Mouse (Mus musculus) forebrain, embryonic 12.5 days (tissue): ENCODE data around the gene Ptbp3. TPM values are rescaled to one million over a fixed set of nuclear protein-coding genes. Genes with fewer than 3 reads are reported as not detected.

Experiments
- ATAC-seq: fragments of 200-750 bp; cut with Nextera tagmentation; 2 replicates; pipeline ENCODE4 v1.8.0; 2017; ENCODE audit warnings: moderate TSS enrichment; ENCODE audit not compliant: low FRiP score
- H3K27ac ChIP-seq: fragments of 300-500 bp; sonication (generic); 2 replicates; pipeline ENCODE4 v1.5.1; 2016; ENCODE audit warnings: mild to moderate bottlenecking
- H3K27me3 ChIP-seq: fragments of 300-500 bp; sonication (generic); 2 replicates; pipeline ENCODE4 v1.6.1; 2016; ENCODE audit warnings: mild to moderate bottlenecking
- H3K36me3 ChIP-seq: fragments of 300-500 bp; sonication (generic); replicated peaks from 2 replicates; pipeline ENCODE4 v1.6.1; 2016; ENCODE audit warnings: mild to moderate bottlenecking
- H3K4me1 ChIP-seq: fragments of 300-500 bp; sonication (generic); 2 replicates; pipeline ENCODE4 v1.6.1; 2016
- H3K4me2 ChIP-seq: fragments of 300-500 bp; sonication (generic); 2 replicates; pipeline ENCODE4 v1.6.1; 2016; ENCODE audit warnings: mild to moderate bottlenecking, moderate library complexity
- H3K4me3 ChIP-seq: fragments of 300-500 bp; sonication (generic); replicated peaks from 2 replicates; pipeline ENCODE4 v1.5.1; 2016; ENCODE audit warnings: mild to moderate bottlenecking
- H3K9ac ChIP-seq: fragments of 300-500 bp; sonication (generic); 2 replicates; pipeline ENCODE4 v1.6.1; 2016; ENCODE audit warnings: mild to moderate bottlenecking
- H3K9me3 ChIP-seq: fragments of 300-500 bp; sonication (generic); 2 replicates; pipeline ENCODE4 v1.6.1; 2016
- WGBS: fragments of 180-500 bp; shearing (Covaris S2); methylation state at CpG from one replicate; pipeline ENCODE4 v1.1.7; 2016; 5-methylcytosine and 5-hydroxymethylcytosine counted together
- polyA plus RNA-seq: library from polyadenylated mRNA; unstranded; fragments of >200 nt; fragmentation: Nextera tagmentation; extraction: Ambion mirVana; gene quantifications from 2 replicates; pipeline ENCODE4 v1.2.1, GENCODE M21; 2016

Ptbp3 gene
- polyA plus RNA-seq: 25.2 and 29.1 TPM in 2 replicates

- peak within 1 kb of the TSS; percentile 83 for H3K9ac ChIP-seq
- ATAC-seq: peak; percentile 91
- H3K36me3 ChIP-seq: no peaks in the 10 kb centered on the region
- peak within 1 kb of the TSS; percentile 82 for H3K4me3 ChIP-seq
- H3K9me3 ChIP-seq: no peaks in the 10 kb centered on the region
- H3K27ac ChIP-seq: peak within 1 kb of the TSS; percentile 88
- H3K27me3 ChIP-seq: 0 out of 2 replicates have a peak, but pooled peaks cover 3% of the 10 kb centered on the region
- WGBS: under 1% methylated on average over 48 of the region's 83 CpGs
- H3K4me1 ChIP-seq: peaks cover 7% of the 10 kb centered on the region; the same call in 1 of the 2 replicates
- peak within 1 kb of the TSS; percentile 71 for H3K4me2 ChIP-seq
These were observed at the start of gene Ptbp3 for GRCm38 (mm10) chr4:59549175-59549976. Ptbp3 (minus strand) TSS chr4:59549364.

- ATAC-seq: no peak
- Histone ChIP-seq H3K27ac (no peak overlapping the region), H3K4me3 (no peak overlapping the region), H3K4me2 (no peak overlapping the region), H3K9me3 (no peaks in the 10 kb centered on the region), H3K4me1 (no peaks in the 10 kb centered on the region), H3K36me3 (no peaks in the 10 kb centered on the region), H3K9ac (no peak overlapping the region), H3K27me3 (no peaks in the 10 kb centered on the region)
- 90% methylated on average over 2 of the region's 2 CpGs for WGBS
These were observed 47.4 kb upstream of the Ptbp3 start for GRCm38 (mm10) chr4:59596556-59596955.

- Histone ChIP-seq H3K27me3 (no peaks in the 10 kb centered on the region), H3K27ac (no peak overlapping the region), H3K4me3 (no peak overlapping the region), H3K4me2 (no peak overlapping the region), H3K9ac (no peak overlapping the region), H3K36me3 (no peaks in the 10 kb centered on the region), H3K4me1 (no peaks in the 10 kb centered on the region), H3K9me3 (no peaks in the 10 kb centered on the region)
- no peak for ATAC-seq
- 68% methylated on average over 2 of the region's 2 CpGs for WGBS
These were observed 45.5 kb upstream of the Ptbp3 start for GRCm38 (mm10) chr4:59594614-59595013.

- no peaks in the 10 kb centered on the region for H3K4me1 ChIP-seq
- H3K4me3 ChIP-seq: no peak overlapping the region
- H3K27ac ChIP-seq: no peak overlapping the region
- ATAC-seq: no peak
- H3K4me2 ChIP-seq: no peak overlapping the region
- H3K9me3 ChIP-seq: no peaks in the 10 kb centered on the region
- H3K27me3 ChIP-seq: no peaks in the 10 kb centered on the region
- H3K9ac ChIP-seq: no peak overlapping the region
- 80% methylated on average over 1 of the region's 1 CpGs for WGBS
- H3K36me3 ChIP-seq: no peaks in the 10 kb centered on the region
These were observed 38.7 kb upstream of the Ptbp3 start for GRCm38 (mm10) chr4:59587872-59588226.

- H3K4me3 ChIP-seq: no peak overlapping the region
- H3K36me3 ChIP-seq: no peaks in the 10 kb centered on the region
- H3K9ac ChIP-seq: no peak overlapping the region
- H3K27me3 ChIP-seq: no peaks in the 10 kb centered on the region
- H3K27ac ChIP-seq: no peak overlapping the region
- WGBS: 79% methylated on average over 2 of the region's 2 CpGs
- peaks cover under 1% of the 10 kb centered on the region; the same call in 1 of the 2 replicates for H3K4me1 ChIP-seq
- no peak for ATAC-seq
- no peaks in the 10 kb centered on the region for H3K9me3 ChIP-seq
- H3K4me2 ChIP-seq: no peak overlapping the region
These were observed 38.2 kb upstream of the Ptbp3 start for GRCm38 (mm10) chr4:59587215-59587871.

GRCm38 (mm10) chr4:59585097-59585496 lies 35.9 kb upstream of the Ptbp3 start:
- ATAC-seq: no peak
- WGBS: 82% methylated on average over 5 of the region's 5 CpGs
- H3K9me3 ChIP-seq: no peaks in the 10 kb centered on the region
- H3K27me3 ChIP-seq: no peaks in the 10 kb centered on the region
- H3K27ac ChIP-seq: no peak overlapping the region
- no peak overlapping the region for H3K4me3 ChIP-seq
- no peaks in the 10 kb centered on the region for H3K36me3 ChIP-seq
- H3K4me1 ChIP-seq: peaks cover 11% of the 10 kb centered on the region
- no peak overlapping the region for H3K4me2 ChIP-seq
- H3K9ac ChIP-seq: no peak overlapping the region

- 16% methylated on average over 6 of the region's 6 CpGs for WGBS
These were observed 33.0 kb upstream of the Ptbp3 start for GRCm38 (mm10) chr4:59582186-59582585.

GRCm38 (mm10) chr4:59581314-59582185 lies 32.4 kb upstream of the Ptbp3 start, which contains the start of gene Hsdl2:
Hsdl2 (plus strand) TSS chr4:59581563.
- Histone ChIP-seq H3K4me3 (peak within 1 kb of the TSS; percentile 66), H3K9me3 (no peaks in the 10 kb centered on the region), H3K27ac (peak within 1 kb of the TSS; percentile 85), H3K9ac (peak within 1 kb of the TSS; percentile 69), H3K27me3 (no peaks in the 10 kb centered on the region), H3K4me2 (peak within 1 kb of the TSS; percentile 80), H3K4me1 (peaks cover 12% of the 10 kb centered on the region), H3K36me3 (no peaks in the 10 kb centered on the region)
- 1% methylated on average over 61 of the region's 61 CpGs for WGBS
- peak; percentile 96 for ATAC-seq

More at GRCm38 (mm10) chr4:59582186-59582585, 33.0 kb upstream of the Ptbp3 start:
- peak overlapping the region; percentile 66 for H3K4me3 ChIP-seq
- no peak overlapping the region for H3K27ac ChIP-seq
- no peaks in the 10 kb centered on the region for H3K27me3 ChIP-seq
- H3K4me1 ChIP-seq: peaks cover 12% of the 10 kb centered on the region
- peak overlapping the region; percentile 80 for H3K4me2 ChIP-seq
- peak overlapping the region; percentile 60; the same call in 1 of the 2 replicates for H3K9ac ChIP-seq
- H3K9me3 ChIP-seq: no peaks in the 10 kb centered on the region
- ATAC-seq: no peak
- no peaks in the 10 kb centered on the region for H3K36me3 ChIP-seq

- Histone ChIP-seq H3K36me3 (no peaks in the 10 kb centered on the region), H3K27me3 (no peaks in the 10 kb centered on the region), H3K9ac (peak overlapping the region; percentile 69), H3K4me1 (peaks cover 12% of the 10 kb centered on the region), H3K9me3 (no peaks in the 10 kb centered on the region), H3K4me2 (peak overlapping the region; percentile 80), H3K4me3 (peak overlapping the region; percentile 66), H3K27ac (peak overlapping the region; percentile 85)
- peak; percentile 51 for ATAC-seq
- under 1% methylated on average over 23 of the region's 23 CpGs for WGBS
These were observed 31.5 kb upstream of the Ptbp3 start for GRCm38 (mm10) chr4:59580495-59581281.

- H3K9me3 ChIP-seq: no peaks in the 10 kb centered on the region
- 88% methylated on average over 11 of the region's 11 CpGs for WGBS
These were observed 26.2 kb upstream of the Ptbp3 start for GRCm38 (mm10) chr4:59575184-59575958.

More at GRCm38 (mm10) chr4:59575184-59575958, 26.2 kb upstream of the Ptbp3 start:
- no peak overlapping the region for H3K4me2 ChIP-seq
- H3K27me3 ChIP-seq: no peaks in the 10 kb centered on the region
- H3K9ac ChIP-seq: no peak overlapping the region
- no peaks in the 10 kb centered on the region for H3K36me3 ChIP-seq
- H3K4me1 ChIP-seq: peaks cover 4% of the 10 kb centered on the region
- no peak overlapping the region for H3K4me3 ChIP-seq
- H3K27ac ChIP-seq: no peak overlapping the region
- no peak for ATAC-seq
